Mouse (Mus musculus) embryo, embryonic 11.5 days (tissue): ENCODE measurements around the gene Krtcap3.

ENCODE experiments used
- DNase-seq: peaks from one replicate; pipeline ENCODE4 v3.0.0-alpha.2; 2012; ENCODE audit warnings: low read depth, low spot score

Gene Krtcap3

DNA sequence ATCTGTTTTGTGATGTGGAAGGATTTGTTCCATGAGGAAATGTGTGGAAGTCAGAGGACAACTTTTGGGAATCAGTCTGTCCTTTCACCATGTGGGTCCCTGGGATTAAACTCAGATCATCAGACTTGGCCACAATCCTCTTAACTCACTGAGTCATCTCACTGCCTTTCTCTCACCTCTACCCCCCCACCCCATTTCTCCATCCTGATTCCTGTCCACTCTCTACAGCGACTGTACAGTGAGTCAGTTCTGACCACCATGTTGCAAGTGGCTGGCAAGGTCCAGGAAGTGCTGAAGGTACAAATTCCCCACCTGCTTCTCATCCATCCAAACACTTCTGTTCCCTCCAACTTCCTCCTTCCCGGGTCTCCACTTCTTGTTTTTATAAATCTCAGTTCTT lies 47.0 kb downstream of the Krtcap3 start:
- no peak for DNase-seq

DNA sequence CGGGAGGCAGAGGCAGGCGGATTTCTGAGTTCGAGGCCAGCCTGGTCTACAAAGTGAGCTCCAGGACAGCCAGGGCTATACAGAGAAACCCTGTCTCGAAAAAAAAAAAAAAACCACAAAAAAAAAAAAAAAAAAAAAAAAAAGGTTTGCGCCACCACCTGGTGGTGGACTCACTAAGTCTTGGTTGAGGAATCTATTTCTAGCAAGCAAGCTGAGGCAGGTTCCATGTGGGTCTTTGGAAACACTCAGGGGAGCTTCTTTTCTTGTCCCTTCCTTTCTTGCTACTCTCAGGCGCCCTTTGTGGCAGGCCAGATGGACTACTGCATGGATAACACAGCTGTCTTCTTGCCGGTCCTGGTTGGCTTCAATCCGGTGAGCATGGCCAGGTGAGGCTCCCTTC lies 50.4 kb downstream of the Krtcap3 start:
- no peak for DNase-seq
